Mouse (Mus musculus) cerebellum, adult 18-20 months (tissue): ENCODE data around the gene Gm20809.
"Not testable (repeated sequence)": the region's sequence is repeated elsewhere in the genome, so short reads cannot be mapped to it uniquely, and the experiment has no call there.

Experiments
- DNase-seq, 2 experiments: peaks; one replicate each; pipeline ENCODE4 v3.0.0; 2021

The Gm20809 gene

DNA sequence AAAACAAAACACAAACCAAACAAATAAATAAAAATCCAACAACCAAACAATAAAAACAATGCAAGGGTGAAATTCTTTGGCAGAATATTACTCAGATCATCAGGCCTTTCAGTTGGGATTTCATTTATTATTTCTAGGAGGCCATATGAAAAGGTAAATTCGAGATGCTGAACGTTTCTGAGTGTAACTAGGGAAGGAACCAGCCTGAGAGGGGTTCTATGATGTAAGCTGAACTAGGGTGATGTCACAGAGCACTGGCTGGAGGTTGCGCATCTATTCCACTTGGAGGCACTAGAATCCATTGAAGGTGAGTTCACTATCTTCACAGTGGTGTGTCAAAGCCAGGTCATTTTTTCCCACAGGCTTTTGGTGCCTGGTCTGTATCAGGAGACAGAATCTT is at the start of gene Gm20809:
Gene Gm20809, plus strand, starts transcription at position 301 of the 400 bp plus-strand sequence.
- not testable (repeated sequence) for DNase-seq
